Mouse (Mus musculus): ENCODE results near the gene Gm28053. TPM values are rescaled to one million over a fixed set of nuclear protein-coding genes. Genes with fewer than 3 reads are reported as not detected.
A peak's percentile ranks its signal among the peaks of the same experiment; 100 is the strongest.

Gene Gm28053
- polyA plus RNA-seq, 1 experiment from 2014 or later = 0.59 TPM

DNA sequence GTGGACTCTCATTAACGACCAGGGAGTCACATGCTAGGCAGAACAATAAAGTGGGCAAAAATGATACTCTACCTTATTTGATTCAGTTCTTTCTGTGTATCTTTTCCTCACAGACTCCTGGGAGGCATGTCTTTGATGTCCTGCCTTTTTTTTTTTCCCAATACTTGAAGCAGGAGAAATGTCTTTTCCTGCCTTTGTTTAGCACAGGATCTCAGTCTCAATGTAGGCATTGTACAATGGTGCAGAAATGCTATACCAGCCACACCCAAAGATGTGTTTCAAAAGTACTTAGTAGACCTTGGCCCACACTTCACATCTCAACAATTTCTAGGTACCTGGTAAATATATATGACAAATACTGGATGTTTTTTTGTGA lies 20.9 kb upstream of the Gm28053 start:
- H3K4me1 ChIP-seq (replicated peaks; ENCODE audit: control insufficient read depth, insufficient read depth) = no peaks in the 10 kb centered on the region
- TF ChIP-seq EP300 (optimal IDR thresholded peaks at IDR 0.05) (no peak), CTCF (IDR thresholded peaks at IDR 0.05; ENCODE audit: low read depth) (no peak)
- H3K4me3 ChIP-seq (ENCODE audit: low read depth, low read length) = no peak overlapping the region
- ATAC-seq (ENCODE audit: low FRiP score, low TSS enrichment) (no peak), DNase-seq (ENCODE audit: low spot score) (no peak)
- no peaks in the 10 kb centered on the region for H3K36me3 ChIP-seq (ENCODE audit: control insufficient read depth, insufficient read depth, low read length)
- H3K27ac ChIP-seq (replicated peaks) = no peak overlapping the region
- 36% methylated on average over 1 of the region's 1 CpGs for WGBS
- H3K4me2 ChIP-seq (replicated peaks; ENCODE audit: low read depth) = no peak overlapping the region
- H3K9me3 ChIP-seq (ENCODE audit: control insufficient read depth, low read length) = no peaks in the 10 kb centered on the region
- H3K9ac ChIP-seq (ENCODE audit: low read length) = no peak overlapping the region
- no peaks in the 10 kb centered on the region for H3K27me3 ChIP-seq (ENCODE audit: control insufficient read depth, insufficient read depth, low read length)

- Histone ChIP-seq H3K4me2 (replicated peaks; ENCODE audit: low read depth) (no peak overlapping the region), H3K9me3 (ENCODE audit: control insufficient read depth, low read length) (no peaks in the 10 kb centered on the region), H3K9ac (ENCODE audit: low read length) (no peak overlapping the region), H3K4me1 (replicated peaks; ENCODE audit: control insufficient read depth, insufficient read depth) (no peaks in the 10 kb centered on the region), H3K36me3 (ENCODE audit: control insufficient read depth, insufficient read depth, low read length) (no peaks in the 10 kb centered on the region), H3K4me3 (ENCODE audit: low read depth, low read length) (no peak overlapping the region), H3K27me3 (ENCODE audit: control insufficient read depth, insufficient read depth, low read length) (no peaks in the 10 kb centered on the region), H3K27ac (replicated peaks) (no peak overlapping the region)
- no peak for TF ChIP-seq CTCF (IDR thresholded peaks at IDR 0.05; ENCODE audit: low read depth)
- TF ChIP-seq EP300 (optimal IDR thresholded peaks at IDR 0.05) = no peak
- no peak for DNase-seq (ENCODE audit: low spot score)
- WGBS = 70% methylated on average over 7 of the region's 7 CpGs
- ATAC-seq (ENCODE audit: low FRiP score, low TSS enrichment) = no peak
These were observed 20.1 kb upstream of the Gm28053 start for GRCm38 (mm10) chr6:48698066-48698856.

DNA sequence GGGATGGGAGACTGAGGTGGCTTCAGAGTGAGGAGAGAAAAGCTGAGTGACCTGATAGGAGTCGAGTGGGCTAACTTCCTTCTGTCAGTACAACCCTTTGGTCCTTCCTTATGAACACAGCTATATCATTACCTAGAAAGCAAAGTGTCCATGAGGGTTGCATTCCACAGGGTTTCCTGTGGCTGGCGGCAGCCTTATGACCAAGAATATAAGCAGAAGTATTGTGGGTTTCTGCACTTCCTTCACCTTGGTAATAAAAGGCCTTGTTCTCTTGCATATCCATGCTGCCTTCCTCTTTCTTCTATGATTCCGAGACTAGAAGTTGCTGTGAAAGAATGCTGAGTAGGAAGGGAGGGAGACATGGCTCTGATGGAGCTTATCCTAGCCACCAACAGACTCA lies 19.5 kb upstream of the Gm28053 start:
- no peaks in the 10 kb centered on the region for H3K4me1 ChIP-seq (replicated peaks; ENCODE audit: control insufficient read depth, insufficient read depth)
- WGBS = 74% methylated on average over 3 of the region's 3 CpGs
- H3K4me2 ChIP-seq (replicated peaks; ENCODE audit: low read depth) = no peak overlapping the region
- H3K9me3 ChIP-seq (ENCODE audit: control insufficient read depth, low read length) = no peaks in the 10 kb centered on the region
- no peak for DNase-seq (ENCODE audit: low spot score)
- H3K27me3 ChIP-seq (ENCODE audit: control insufficient read depth, insufficient read depth, low read length) = no peaks in the 10 kb centered on the region
- H3K4me3 ChIP-seq (ENCODE audit: low read depth, low read length) = no peak overlapping the region
- no peaks in the 10 kb centered on the region for H3K36me3 ChIP-seq (ENCODE audit: control insufficient read depth, insufficient read depth, low read length)
- TF ChIP-seq CTCF (IDR thresholded peaks at IDR 0.05; ENCODE audit: low read depth) (no peak), EP300 (optimal IDR thresholded peaks at IDR 0.05) (no peak)
- H3K9ac ChIP-seq (ENCODE audit: low read length) = no peak overlapping the region
- ATAC-seq (ENCODE audit: low FRiP score, low TSS enrichment) = no peak
- H3K27ac ChIP-seq (replicated peaks) = no peak overlapping the region; the same call in 1 of the 2 replicates

GRCm38 (mm10) chr6:48700251-48701075 lies 17.9 kb upstream of the Gm28053 start:
- WGBS = 44% methylated on average over 5 of the region's 5 CpGs
- no peak overlapping the region for H3K4me2 ChIP-seq (replicated peaks; ENCODE audit: low read depth)
- peak; percentile 77 for TF ChIP-seq EP300 (optimal IDR thresholded peaks at IDR 0.05)
- no peak for TF ChIP-seq CTCF (IDR thresholded peaks at IDR 0.05; ENCODE audit: low read depth)
- H3K9ac ChIP-seq (ENCODE audit: low read length) = no peak overlapping the region
- no peaks in the 10 kb centered on the region for H3K4me1 ChIP-seq (replicated peaks; ENCODE audit: control insufficient read depth, insufficient read depth)
- no peak overlapping the region for H3K4me3 ChIP-seq (ENCODE audit: low read depth, low read length)
- H3K36me3 ChIP-seq (ENCODE audit: control insufficient read depth, insufficient read depth, low read length) = no peaks in the 10 kb centered on the region
- peak overlapping the region; percentile 20; the same call in 1 of the 2 replicates for H3K27ac ChIP-seq (replicated peaks)
- H3K9me3 ChIP-seq (ENCODE audit: control insufficient read depth, low read length) = no peaks in the 10 kb centered on the region
- DNase-seq (ENCODE audit: low spot score) (no peak), ATAC-seq (ENCODE audit: low FRiP score, low TSS enrichment) (no peak)
- H3K27me3 ChIP-seq (ENCODE audit: control insufficient read depth, insufficient read depth, low read length) = no peaks in the 10 kb centered on the region

DNA sequence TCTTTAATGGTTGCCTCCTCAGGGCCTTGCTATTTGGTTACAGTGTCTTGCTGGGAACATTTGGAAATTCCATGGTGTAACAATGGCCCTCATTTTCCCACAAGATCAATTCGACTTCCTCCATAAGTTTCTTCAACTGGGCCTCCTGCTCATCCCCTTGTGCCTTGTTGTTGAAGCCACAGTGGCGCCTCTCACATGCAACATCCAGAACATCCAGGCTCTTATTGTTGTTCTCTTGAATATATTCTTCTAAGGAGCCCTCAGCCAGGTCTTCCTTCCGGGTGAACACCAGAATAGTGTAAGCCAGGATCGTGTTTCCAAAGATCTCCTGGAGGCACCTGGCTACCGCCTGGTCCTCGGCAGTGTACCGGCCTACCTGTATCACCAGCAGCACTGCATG lies 16.3 kb upstream of the Gm28053 start:
- Histone ChIP-seq H3K4me2 (replicated peaks; ENCODE audit: low read depth) (no peak overlapping the region), H3K4me1 (replicated peaks; ENCODE audit: control insufficient read depth, insufficient read depth) (no peaks in the 10 kb centered on the region), H3K27me3 (ENCODE audit: control insufficient read depth, insufficient read depth, low read length) (no peaks in the 10 kb centered on the region), H3K27ac (replicated peaks) (no peak overlapping the region), H3K9ac (ENCODE audit: low read length) (no peak overlapping the region), H3K4me3 (ENCODE audit: low read depth, low read length) (no peak overlapping the region), H3K9me3 (ENCODE audit: control insufficient read depth, low read length) (no peaks in the 10 kb centered on the region), H3K36me3 (ENCODE audit: control insufficient read depth, insufficient read depth, low read length) (no peaks in the 10 kb centered on the region)
- TF ChIP-seq EP300 (optimal IDR thresholded peaks at IDR 0.05) (no peak), CTCF (IDR thresholded peaks at IDR 0.05; ENCODE audit: low read depth) (no peak)
- DNase-seq (ENCODE audit: low spot score) (no peak), ATAC-seq (ENCODE audit: low FRiP score, low TSS enrichment) (no peak)
- 84% methylated on average over 7 of the region's 7 CpGs for WGBS

DNA sequence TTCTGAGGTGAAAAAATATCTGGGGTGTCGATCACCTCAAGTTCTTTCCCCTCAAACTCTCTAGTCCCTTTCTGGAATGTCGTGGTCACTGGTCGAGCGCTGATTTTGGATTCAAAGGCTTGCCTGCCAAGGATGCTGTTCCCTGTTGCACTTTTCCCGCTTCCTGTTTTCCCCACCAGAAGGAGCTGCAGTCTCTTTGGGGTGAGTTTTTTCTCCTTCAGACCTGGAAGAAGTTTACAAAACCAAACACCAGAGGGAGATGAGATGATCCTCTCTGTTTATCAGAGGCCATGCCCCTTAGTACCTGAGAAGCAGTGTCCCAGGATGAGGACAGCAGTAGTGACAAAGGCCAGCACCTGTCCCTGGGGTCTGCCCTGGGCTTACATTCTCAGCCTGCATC lies 15.8 kb upstream of the Gm28053 start:
- DNase-seq (ENCODE audit: low spot score) (no peak), ATAC-seq (ENCODE audit: low FRiP score, low TSS enrichment) (no peak)
- no peak overlapping the region for H3K4me2 ChIP-seq (replicated peaks; ENCODE audit: low read depth)
- TF ChIP-seq CTCF (IDR thresholded peaks at IDR 0.05; ENCODE audit: low read depth) (peak; percentile 52), EP300 (optimal IDR thresholded peaks at IDR 0.05) (no peak)
- H3K9me3 ChIP-seq (ENCODE audit: control insufficient read depth, low read length) = no peaks in the 10 kb centered on the region
- no peak overlapping the region for H3K9ac ChIP-seq (ENCODE audit: low read length)
- no peaks in the 10 kb centered on the region for H3K27me3 ChIP-seq (ENCODE audit: control insufficient read depth, insufficient read depth, low read length)
- H3K27ac ChIP-seq (replicated peaks) = no peak overlapping the region
- H3K4me1 ChIP-seq (replicated peaks; ENCODE audit: control insufficient read depth, insufficient read depth) = no peaks in the 10 kb centered on the region
- no peaks in the 10 kb centered on the region for H3K36me3 ChIP-seq (ENCODE audit: control insufficient read depth, insufficient read depth, low read length)
- no peak overlapping the region for H3K4me3 ChIP-seq (ENCODE audit: low read depth, low read length)
- 73% methylated on average over 5 of the region's 5 CpGs for WGBS

Data from stomach, postnatal 0 days (tissue).